Mouse (Mus musculus) urinary bladder, postnatal 4 days (tissue): ENCODE results near the gene Slc17a9.

Experiments used
- DNase-seq, 2 experiments: peaks; one replicate each; pipeline ENCODE4 v3.0.0; 2021 to 2022; ENCODE audit warnings: low spot score in 2 of 2

Slc17a9 gene

GRCm38 (mm10) chr2:180754976-180755688 lies 30.1 kb downstream of the Slc17a9 start:
- DNase-seq = no peak

- peak; percentile 33 to 72 for DNase-seq
Observed at GRCm38 (mm10) chr2:180755896-180756295, 30.8 kb downstream of the Slc17a9 start.

- DNase-seq = no peak
Observed at GRCm38 (mm10) chr2:180756786-180757185, 31.7 kb downstream of the Slc17a9 start.

- DNase-seq = no peak
Observed at GRCm38 (mm10) chr2:180758513-180759263, 33.6 kb downstream of the Slc17a9 start.

GRCm38 (mm10) chr2:180764986-180765385 lies 39.9 kb downstream of the Slc17a9 start:
- DNase-seq = no peak

- no peak for DNase-seq
Observed at GRCm38 (mm10) chr2:180765713-180766112, 40.6 kb downstream of the Slc17a9 start.

- DNase-seq = no peak
Observed at GRCm38 (mm10) chr2:180775223-180775622, 50.2 kb downstream of the Slc17a9 start.

GRCm38 (mm10) chr2:180775641-180776040 lies 50.6 kb downstream of the Slc17a9 start:
- DNase-seq = no peak

- no peak for DNase-seq
Observed at GRCm38 (mm10) chr2:180776793-180777192, 51.7 kb downstream of the Slc17a9 start, which contains the start of gene Bhlhe23. Gene Bhlhe23, minus strand, starts transcription at chr2:180776900.

GRCm38 (mm10) chr2:180779226-180780104 lies 54.4 kb downstream of the Slc17a9 start:
- DNase-seq = peak in 1 of 2 experiments; percentile 21

- DNase-seq = no peak
Observed at GRCm38 (mm10) chr2:180780282-180780681, 55.2 kb downstream of the Slc17a9 start.

GRCm38 (mm10) chr2:180786732-180787131 lies 61.7 kb downstream of the Slc17a9 start:
- no peak for DNase-seq

- no peak for DNase-seq
Observed at GRCm38 (mm10) chr2:180787566-180788232, 62.6 kb downstream of the Slc17a9 start.

- DNase-seq = no peak
Observed at GRCm38 (mm10) chr2:180788386-180788785, 63.3 kb downstream of the Slc17a9 start.

- no peak for DNase-seq
Observed at GRCm38 (mm10) chr2:180788843-180789242, 63.8 kb downstream of the Slc17a9 start.

GRCm38 (mm10) chr2:180791674-180792073 lies 66.6 kb downstream of the Slc17a9 start:
- no peak for DNase-seq
